Mouse (Mus musculus): ENCODE results near the gene Plxdc2. TPM values are rescaled to one million over a fixed set of nuclear protein-coding genes. Genes with fewer than 3 reads are reported as not detected.

The Plxdc2 gene
- polyA plus RNA-seq, 1 experiment from 2014 or later = 25.3 TPM

DNA sequence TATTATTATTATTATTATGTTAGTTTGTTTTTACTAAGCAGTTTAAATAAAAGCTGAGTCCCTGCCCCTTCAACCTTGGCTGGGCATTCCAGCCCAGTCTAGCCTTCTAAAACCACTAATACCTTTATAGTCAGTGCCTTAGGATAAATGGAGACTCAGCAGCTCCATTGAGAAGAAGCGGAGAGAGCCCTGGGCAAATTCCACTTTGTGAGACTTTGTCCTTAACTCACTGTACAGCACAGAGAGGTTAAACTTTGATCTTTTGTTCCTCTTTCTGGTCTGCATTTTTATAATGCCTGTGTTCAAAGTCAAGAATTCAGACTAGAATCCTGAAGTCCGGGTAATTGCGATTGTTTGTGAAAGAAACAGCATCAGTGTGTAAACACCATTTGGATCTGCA lies 41.4 kb downstream of the Plxdc2 start:
- Histone ChIP-seq H3K27me3 (ENCODE audit: control insufficient read depth, insufficient read depth, low read length) (no peaks in the 10 kb centered on the region), H3K4me2 (ENCODE audit: low read depth, low read length) (no peak overlapping the region), H3K9ac (replicated peaks; ENCODE audit: low read depth, low read length) (no peak overlapping the region), H3K27ac (ENCODE audit: low read depth, low read length) (no peak overlapping the region), H3K9me3 (ENCODE audit: control insufficient read depth, low read length) (no peaks in the 10 kb centered on the region), H3K36me3 (ENCODE audit: control insufficient read depth, insufficient read depth, low read length) (no peaks in the 10 kb centered on the region), H3K4me1 (ENCODE audit: control insufficient read depth, insufficient read depth, low read length) (no peaks in the 10 kb centered on the region), H3K4me3 (ENCODE audit: low read depth, low read length) (no peak overlapping the region)
- ATAC-seq (ENCODE audit: low read depth) = no peak
- 87% methylated on average over 3 of the region's 3 CpGs for WGBS

DNA sequence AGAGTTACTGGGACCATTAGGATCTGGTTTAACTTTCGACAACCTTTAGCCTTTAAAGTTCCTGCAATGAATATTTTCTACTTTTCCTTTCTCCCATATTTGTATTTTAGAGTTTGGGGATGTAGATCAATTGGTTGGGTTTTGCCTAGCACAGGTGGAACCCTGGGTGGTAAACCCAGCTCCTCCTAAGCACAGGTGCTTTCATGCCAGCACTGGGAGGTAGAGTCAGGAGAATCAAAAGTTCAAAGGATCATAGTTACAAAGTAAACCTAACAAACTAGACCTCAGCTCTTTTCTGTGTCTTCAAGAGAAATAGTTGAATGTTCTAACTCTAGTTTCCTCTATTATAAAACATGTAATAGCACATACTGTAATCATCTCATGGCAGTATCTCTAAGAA lies 41.9 kb downstream of the Plxdc2 start:
- no peak for ATAC-seq (ENCODE audit: low read depth)
- Histone ChIP-seq H3K9me3 (ENCODE audit: control insufficient read depth, low read length) (no peaks in the 10 kb centered on the region), H3K27me3 (ENCODE audit: control insufficient read depth, insufficient read depth, low read length) (no peaks in the 10 kb centered on the region), H3K9ac (replicated peaks; ENCODE audit: low read depth, low read length) (no peak overlapping the region), H3K4me1 (ENCODE audit: control insufficient read depth, insufficient read depth, low read length) (no peaks in the 10 kb centered on the region), H3K27ac (ENCODE audit: low read depth, low read length) (no peak overlapping the region), H3K36me3 (ENCODE audit: control insufficient read depth, insufficient read depth, low read length) (no peaks in the 10 kb centered on the region), H3K4me2 (ENCODE audit: low read depth, low read length) (no peak overlapping the region), H3K4me3 (ENCODE audit: low read depth, low read length) (no peak overlapping the region)
- 98% methylated on average over 1 of the region's 1 CpGs for WGBS

DNA sequence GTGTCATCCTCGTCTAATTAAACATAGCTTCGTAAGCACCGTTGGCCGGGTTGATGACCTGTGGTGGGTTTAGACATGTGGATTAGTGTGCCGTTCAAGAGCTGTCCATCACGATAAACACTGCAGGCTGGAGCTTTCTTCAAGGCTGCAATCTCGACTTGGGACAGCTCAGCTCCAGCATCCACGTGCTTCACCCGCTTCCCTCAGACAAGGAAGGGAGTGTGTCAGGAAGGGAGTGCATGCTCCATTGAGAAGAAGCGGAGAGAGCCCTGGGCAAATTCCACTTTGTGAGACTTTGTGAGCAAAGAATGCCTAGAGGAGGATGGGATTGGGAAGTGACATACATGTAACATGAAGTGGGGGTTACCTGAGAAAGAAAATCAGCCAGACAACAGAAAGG lies 42.8 kb downstream of the Plxdc2 start:
- ATAC-seq (ENCODE audit: low read depth) = no peak
- Histone ChIP-seq H3K4me3 (ENCODE audit: low read depth, low read length) (no peak overlapping the region), H3K36me3 (ENCODE audit: control insufficient read depth, insufficient read depth, low read length) (no peaks in the 10 kb centered on the region), H3K9me3 (ENCODE audit: control insufficient read depth, low read length) (no peaks in the 10 kb centered on the region), H3K4me2 (ENCODE audit: low read depth, low read length) (no peak overlapping the region), H3K9ac (replicated peaks; ENCODE audit: low read depth, low read length) (no peak overlapping the region), H3K4me1 (ENCODE audit: control insufficient read depth, insufficient read depth, low read length) (no peaks in the 10 kb centered on the region), H3K27ac (ENCODE audit: low read depth, low read length) (no peak overlapping the region), H3K27me3 (ENCODE audit: control insufficient read depth, insufficient read depth, low read length) (no peaks in the 10 kb centered on the region)
- 87% methylated on average over 10 of the region's 10 CpGs for WGBS

DNA sequence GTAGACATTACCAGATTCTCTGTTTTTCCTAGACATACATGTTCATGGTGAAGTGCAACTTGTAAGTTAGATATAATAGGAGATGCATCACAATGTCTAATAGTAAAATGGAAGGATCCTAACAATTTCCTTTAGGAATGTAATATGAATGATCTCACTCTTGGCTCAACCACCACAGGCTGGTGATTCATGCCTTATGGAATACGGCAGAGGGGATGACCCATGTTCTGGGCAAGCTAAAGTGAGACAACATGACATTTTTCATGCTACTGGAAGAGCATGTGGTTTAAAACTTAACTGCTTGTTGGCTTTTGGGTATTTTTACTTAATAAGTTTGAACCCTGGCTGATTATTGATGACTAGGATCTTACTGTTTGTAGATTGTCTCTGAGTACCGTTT lies 50.4 kb downstream of the Plxdc2 start:
- Histone ChIP-seq H3K27ac (ENCODE audit: low read depth, low read length) (no peak overlapping the region), H3K9me3 (ENCODE audit: control insufficient read depth, low read length) (no peaks in the 10 kb centered on the region; the same call in 1 of the 2 replicates), H3K4me1 (ENCODE audit: control insufficient read depth, insufficient read depth, low read length) (no peaks in the 10 kb centered on the region), H3K4me3 (ENCODE audit: low read depth, low read length) (no peak overlapping the region), H3K4me2 (ENCODE audit: low read depth, low read length) (no peak overlapping the region), H3K9ac (replicated peaks; ENCODE audit: low read depth, low read length) (no peak overlapping the region), H3K27me3 (ENCODE audit: control insufficient read depth, insufficient read depth, low read length) (no peaks in the 10 kb centered on the region), H3K36me3 (ENCODE audit: control insufficient read depth, insufficient read depth, low read length) (no peaks in the 10 kb centered on the region)
- ATAC-seq (ENCODE audit: low read depth) = no peak
- 88% methylated on average over 2 of the region's 2 CpGs for WGBS

DNA sequence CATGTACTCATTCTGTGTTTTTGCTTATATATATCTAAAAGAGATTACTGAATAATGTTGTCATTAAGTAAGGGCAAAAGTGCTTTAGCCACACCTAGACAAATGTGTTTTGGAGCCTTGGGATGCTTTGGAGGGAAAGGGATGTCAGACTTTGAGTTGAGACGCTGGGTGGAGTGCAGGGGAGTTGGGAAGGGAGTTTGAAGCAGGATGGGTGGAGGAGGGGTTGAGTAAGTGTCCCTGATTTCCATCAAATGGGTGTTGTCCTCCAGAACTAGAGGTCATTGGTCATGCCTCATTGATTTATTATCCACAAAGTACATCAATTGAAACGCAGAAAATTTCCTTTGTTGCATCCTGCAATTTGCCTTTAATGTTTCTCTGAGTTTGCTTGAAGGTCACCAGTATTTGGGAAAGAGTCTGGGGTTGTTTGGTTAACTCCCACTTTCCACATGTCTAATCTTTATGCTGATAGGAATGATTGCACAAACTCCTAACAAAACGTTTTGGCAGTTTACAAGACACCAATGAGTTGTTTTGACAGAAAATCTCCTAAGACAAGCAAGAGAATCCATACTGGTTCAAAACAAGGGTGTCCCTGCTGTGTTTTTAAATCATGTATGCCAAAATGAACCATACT lies 58.4 kb downstream of the Plxdc2 start:
- H3K4me3 ChIP-seq (ENCODE audit: low read depth, low read length) = no peak overlapping the region
- WGBS = 32% methylated on average over 3 of the region's 3 CpGs
- no peak for ATAC-seq (ENCODE audit: low read depth)
- H3K9me3 ChIP-seq (ENCODE audit: control insufficient read depth, low read length) = no peaks in the 10 kb centered on the region
- H3K27ac ChIP-seq (ENCODE audit: low read depth, low read length) = no peak overlapping the region
- no peaks in the 10 kb centered on the region for H3K27me3 ChIP-seq (ENCODE audit: control insufficient read depth, insufficient read depth, low read length)
- no peak overlapping the region for H3K4me2 ChIP-seq (ENCODE audit: low read depth, low read length)
- no peak overlapping the region for H3K9ac ChIP-seq (replicated peaks; ENCODE audit: low read depth, low read length)
- no peaks in the 10 kb centered on the region for H3K4me1 ChIP-seq (ENCODE audit: control insufficient read depth, insufficient read depth, low read length)
- H3K36me3 ChIP-seq (ENCODE audit: control insufficient read depth, insufficient read depth, low read length) = no peaks in the 10 kb centered on the region

DNA sequence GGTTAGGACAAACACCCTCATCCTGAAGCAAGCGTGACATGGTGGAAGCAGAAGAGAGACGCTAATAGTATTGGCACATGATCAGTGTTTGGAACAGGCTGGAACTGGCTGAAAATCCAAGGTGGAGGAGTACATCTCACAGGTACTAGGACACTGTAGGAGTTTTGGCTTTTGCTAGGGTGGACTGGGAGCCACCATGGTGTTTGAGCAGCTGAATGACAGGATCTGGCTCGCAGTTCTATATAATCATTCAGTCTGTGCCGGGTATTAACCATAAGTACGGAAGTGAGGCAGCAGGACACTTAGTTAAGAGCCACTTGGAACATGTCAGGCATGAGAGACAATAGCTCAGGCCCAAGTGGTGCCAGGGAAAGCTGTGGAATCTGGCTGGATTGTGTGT lies 82.9 kb downstream of the Plxdc2 start:
- no peak for ATAC-seq (ENCODE audit: low read depth)
- H3K4me1 ChIP-seq (ENCODE audit: control insufficient read depth, insufficient read depth, low read length) = no peaks in the 10 kb centered on the region
- H3K36me3 ChIP-seq (ENCODE audit: control insufficient read depth, insufficient read depth, low read length) = no peaks in the 10 kb centered on the region
- H3K27ac ChIP-seq (ENCODE audit: low read depth, low read length) = no peak overlapping the region
- H3K4me3 ChIP-seq (ENCODE audit: low read depth, low read length) = no peak overlapping the region
- H3K9ac ChIP-seq (replicated peaks; ENCODE audit: low read depth, low read length) = no peak overlapping the region
- WGBS = 93% methylated on average over 5 of the region's 5 CpGs
- no peaks in the 10 kb centered on the region for H3K27me3 ChIP-seq (ENCODE audit: control insufficient read depth, insufficient read depth, low read length)
- no peaks in the 10 kb centered on the region for H3K9me3 ChIP-seq (ENCODE audit: control insufficient read depth, low read length)
- no peak overlapping the region for H3K4me2 ChIP-seq (ENCODE audit: low read depth, low read length)

DNA sequence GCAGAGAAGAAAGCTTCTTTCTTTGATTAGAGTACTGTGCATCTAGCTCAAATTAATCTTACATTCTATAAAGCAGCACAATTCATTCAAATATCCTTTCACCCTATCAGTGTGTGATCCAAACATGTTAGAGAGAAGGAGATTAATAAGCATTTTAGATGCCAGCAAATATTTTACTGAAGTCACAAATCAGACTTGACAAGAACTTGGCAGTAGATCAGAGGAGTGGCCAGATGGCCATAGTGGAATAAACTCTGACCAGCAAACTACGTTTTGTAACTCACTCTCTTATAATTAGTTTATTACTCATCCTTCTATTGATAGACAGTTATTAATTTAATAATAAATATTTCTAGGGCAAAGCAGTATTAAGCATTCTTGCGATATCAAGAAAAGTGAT lies 86.5 kb downstream of the Plxdc2 start:
- H3K4me2 ChIP-seq (ENCODE audit: low read depth, low read length) = no peak overlapping the region
- WGBS = 73% methylated on average over 2 of the region's 2 CpGs
- no peak overlapping the region for H3K27ac ChIP-seq (ENCODE audit: low read depth, low read length)
- H3K36me3 ChIP-seq (ENCODE audit: control insufficient read depth, insufficient read depth, low read length) = no peaks in the 10 kb centered on the region
- no peak for ATAC-seq (ENCODE audit: low read depth)
- H3K9ac ChIP-seq (replicated peaks; ENCODE audit: low read depth, low read length) = no peak overlapping the region
- no peaks in the 10 kb centered on the region for H3K27me3 ChIP-seq (ENCODE audit: control insufficient read depth, insufficient read depth, low read length)
- no peaks in the 10 kb centered on the region for H3K4me1 ChIP-seq (ENCODE audit: control insufficient read depth, insufficient read depth, low read length)
- no peaks in the 10 kb centered on the region for H3K9me3 ChIP-seq (ENCODE audit: control insufficient read depth, low read length)
- no peak overlapping the region for H3K4me3 ChIP-seq (ENCODE audit: low read depth, low read length)

DNA sequence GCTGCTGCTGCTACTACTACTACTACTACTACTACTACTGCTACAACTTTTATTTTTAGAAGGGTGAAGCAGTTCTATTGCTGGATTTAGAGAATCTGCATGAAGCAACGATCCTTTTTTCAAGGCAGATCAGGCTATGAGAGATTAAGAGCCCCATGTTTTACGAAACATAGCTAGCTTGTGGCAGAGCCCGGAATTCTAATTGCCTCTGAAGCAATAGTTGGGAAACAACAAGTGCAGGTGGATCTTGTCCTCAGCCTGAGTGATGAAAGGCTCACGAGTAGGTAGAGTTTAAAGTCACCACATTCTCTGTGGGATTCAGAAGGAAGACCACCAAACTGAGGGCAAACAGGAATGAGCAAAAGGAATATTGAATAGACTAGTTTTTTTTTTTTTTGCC lies 91.8 kb downstream of the Plxdc2 start:
- no peak overlapping the region for H3K9ac ChIP-seq (replicated peaks; ENCODE audit: low read depth, low read length)
- no peak overlapping the region for H3K4me2 ChIP-seq (ENCODE audit: low read depth, low read length)
- H3K27me3 ChIP-seq (ENCODE audit: control insufficient read depth, insufficient read depth, low read length) = no peaks in the 10 kb centered on the region
- H3K27ac ChIP-seq (ENCODE audit: low read depth, low read length) = no peak overlapping the region
- H3K36me3 ChIP-seq (ENCODE audit: control insufficient read depth, insufficient read depth, low read length) = no peaks in the 10 kb centered on the region
- ATAC-seq (ENCODE audit: low read depth) = no peak
- WGBS = 72% methylated on average over 4 of the region's 4 CpGs
- H3K9me3 ChIP-seq (ENCODE audit: control insufficient read depth, low read length) = no peaks in the 10 kb centered on the region
- no peak overlapping the region for H3K4me3 ChIP-seq (ENCODE audit: low read depth, low read length)
- H3K4me1 ChIP-seq (ENCODE audit: control insufficient read depth, insufficient read depth, low read length) = peaks cover 11% of the 10 kb centered on the region

DNA sequence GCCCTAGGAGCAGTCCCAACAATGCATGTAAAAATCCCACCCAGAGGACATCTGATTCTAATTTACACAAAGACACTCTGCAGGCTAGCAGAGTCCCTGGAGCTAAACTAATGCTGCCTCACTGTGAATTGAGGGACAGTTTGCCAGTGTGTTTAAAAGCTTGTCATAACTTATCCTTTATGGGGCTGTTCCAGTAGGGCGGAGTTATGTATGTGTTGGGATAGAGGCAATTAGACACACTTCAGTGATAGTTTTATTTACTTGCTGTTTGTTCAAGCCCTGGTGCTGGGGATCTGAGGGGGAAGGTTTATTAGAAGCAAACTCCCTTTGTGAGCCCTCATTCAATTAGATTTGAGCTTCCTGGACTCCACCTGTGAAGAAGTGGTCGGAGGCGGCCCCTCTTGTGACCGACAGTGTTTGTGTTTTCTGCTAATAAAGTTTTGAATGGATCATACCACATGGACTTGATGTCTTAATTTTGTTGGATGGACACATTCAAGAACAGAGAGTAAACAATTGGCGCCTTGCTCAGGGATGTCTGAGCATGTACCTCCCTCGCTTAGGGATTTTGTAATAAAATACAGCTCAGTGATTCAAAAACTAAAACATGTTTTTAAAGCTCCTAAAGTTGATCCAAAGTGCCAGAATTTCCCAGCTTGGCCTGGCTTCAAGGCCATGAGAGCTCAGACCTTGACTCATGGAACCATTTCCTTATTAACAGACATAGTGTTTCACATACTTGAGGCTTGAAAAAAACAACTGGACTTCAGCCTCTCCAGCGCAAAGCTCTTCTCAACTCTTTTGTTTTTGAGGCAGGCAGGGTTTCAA lies 94.9 kb downstream of the Plxdc2 start:
- H3K27me3 ChIP-seq (ENCODE audit: control insufficient read depth, insufficient read depth, low read length) = no peaks in the 10 kb centered on the region
- no peak overlapping the region for H3K9ac ChIP-seq (replicated peaks; ENCODE audit: low read depth, low read length)
- H3K9me3 ChIP-seq (ENCODE audit: control insufficient read depth, low read length) = no peaks in the 10 kb centered on the region
- H3K36me3 ChIP-seq (ENCODE audit: control insufficient read depth, insufficient read depth, low read length) = no peaks in the 10 kb centered on the region
- 22% methylated on average over 7 of the region's 7 CpGs for WGBS
- ATAC-seq (ENCODE audit: low read depth) = peak; percentile 84
- H3K4me2 ChIP-seq (ENCODE audit: low read depth, low read length) = no peak overlapping the region
- peaks cover 11% of the 10 kb centered on the region for H3K4me1 ChIP-seq (ENCODE audit: control insufficient read depth, insufficient read depth, low read length)
- no peak overlapping the region for H3K4me3 ChIP-seq (ENCODE audit: low read depth, low read length)
- no peak overlapping the region for H3K27ac ChIP-seq (ENCODE audit: low read depth, low read length)
